Mouse (Mus musculus): ENCODE measurements around the gene Syde2.

DNA sequence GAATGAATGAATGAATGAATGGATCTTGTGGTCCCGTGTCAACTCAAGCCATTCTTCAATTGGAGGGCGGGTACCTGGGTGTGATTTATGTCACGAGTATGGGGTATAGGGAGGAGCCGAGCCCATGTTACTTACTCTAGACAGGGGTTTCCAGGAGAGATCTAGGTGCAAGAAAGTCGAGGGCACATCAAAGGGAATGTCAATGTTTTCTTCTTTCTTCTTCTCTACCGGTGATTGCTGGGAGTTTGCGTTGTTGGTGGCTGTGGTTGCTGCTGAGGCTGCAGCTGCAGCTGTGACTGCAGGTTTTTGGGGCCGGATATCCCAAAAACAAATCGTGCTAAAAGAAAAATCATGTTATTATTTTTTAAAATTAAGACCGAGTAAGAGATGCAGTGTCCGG is 75.5 kb downstream of the Syde2 start:
- TF ChIP-seq CTCF (IDR thresholded peaks at IDR 0.05; ENCODE audit: extremely low read depth, insufficient read length, insufficient replicate concordance, low read depth, low read length) (no peak), POLR2A (IDR thresholded peaks at IDR 0.05; ENCODE audit: low read depth, low read length) (no peak)

Data from small intestine, adult 2 months (tissue).